Mouse (Mus musculus): Measurements from ENCODE around the gene Psg22.
"Not testable (repeated sequence)": the region's sequence is repeated elsewhere in the genome, so short reads cannot be mapped to it uniquely, and the experiment has no call there.

Psg22 gene

GRCm38 (mm10) chr7:18717790-18718189 is at the start of gene Psg22:
Psg22 (plus strand) TSS chr7:18718090.
- no peak for DNase-seq (ENCODE audit: low spot score)

- DNase-seq (ENCODE audit: low spot score): no peak
Observed at GRCm38 (mm10) chr7:18679772-18680171, 38.1 kb upstream of the Psg22 start.

GRCm38 (mm10) chr7:18685586-18685985 is 32.3 kb upstream of the Psg22 start:
- no peak for DNase-seq (ENCODE audit: low spot score)

GRCm38 (mm10) chr7:18686085-18686484 is 31.8 kb upstream of the Psg22 start, which contains the start of gene Psg20:
Psg20 (minus strand) TSS chr7:18686185.
- DNase-seq (ENCODE audit: low spot score): no peak

- DNase-seq (ENCODE audit: low spot score): not testable (repeated sequence)
Observed at GRCm38 (mm10) chr7:18710331-18710730, 7.6 kb upstream of the Psg22 start.

GRCm38 (mm10) chr7:18710846-18711245 is 7.0 kb upstream of the Psg22 start:
- DNase-seq (ENCODE audit: low spot score): no peak

GRCm38 (mm10) chr7:18715546-18715945 is 2.3 kb upstream of the Psg22 start:
- DNase-seq (ENCODE audit: low spot score): no peak

- no peak for DNase-seq (ENCODE audit: low spot score)
Observed at GRCm38 (mm10) chr7:18724001-18724400, 6.1 kb downstream of the Psg22 start.

- DNase-seq (ENCODE audit: low spot score): not testable (repeated sequence)
Observed at GRCm38 (mm10) chr7:18725931-18726330, 8.0 kb downstream of the Psg22 start.

- no peak for DNase-seq (ENCODE audit: low spot score)
Observed at GRCm38 (mm10) chr7:18728391-18728790, 10.5 kb downstream of the Psg22 start.

- no peak for DNase-seq (ENCODE audit: low spot score)
Observed at GRCm38 (mm10) chr7:18733111-18733510, 15.2 kb downstream of the Psg22 start.

GRCm38 (mm10) chr7:18734451-18734850 is 16.6 kb downstream of the Psg22 start:
- DNase-seq (ENCODE audit: low spot score): no peak

- DNase-seq (ENCODE audit: low spot score): no peak
Observed at GRCm38 (mm10) chr7:18746189-18746860, 28.4 kb downstream of the Psg22 start.

- not testable (repeated sequence) for DNase-seq (ENCODE audit: low spot score)
Observed at GRCm38 (mm10) chr7:18747420-18747819, 29.5 kb downstream of the Psg22 start.

GRCm38 (mm10) chr7:18748994-18749895 is 31.4 kb downstream of the Psg22 start:
- no peak for DNase-seq (ENCODE audit: low spot score)

- peak; percentile 36 for DNase-seq (ENCODE audit: low spot score)
Observed at GRCm38 (mm10) chr7:18749896-18750477, 32.1 kb downstream of the Psg22 start.

- DNase-seq (ENCODE audit: low spot score): not testable (repeated sequence)
Observed at GRCm38 (mm10) chr7:18760152-18760551, 42.3 kb downstream of the Psg22 start.

- not testable (repeated sequence) for DNase-seq (ENCODE audit: low spot score)
Observed at GRCm38 (mm10) chr7:18762885-18763284, 45.0 kb downstream of the Psg22 start.

Data from urinary bladder, postnatal 25 days (tissue).